Comparison of ENCODE assay signal across 8 mouse cellular contexts in the genomic region with DNA sequence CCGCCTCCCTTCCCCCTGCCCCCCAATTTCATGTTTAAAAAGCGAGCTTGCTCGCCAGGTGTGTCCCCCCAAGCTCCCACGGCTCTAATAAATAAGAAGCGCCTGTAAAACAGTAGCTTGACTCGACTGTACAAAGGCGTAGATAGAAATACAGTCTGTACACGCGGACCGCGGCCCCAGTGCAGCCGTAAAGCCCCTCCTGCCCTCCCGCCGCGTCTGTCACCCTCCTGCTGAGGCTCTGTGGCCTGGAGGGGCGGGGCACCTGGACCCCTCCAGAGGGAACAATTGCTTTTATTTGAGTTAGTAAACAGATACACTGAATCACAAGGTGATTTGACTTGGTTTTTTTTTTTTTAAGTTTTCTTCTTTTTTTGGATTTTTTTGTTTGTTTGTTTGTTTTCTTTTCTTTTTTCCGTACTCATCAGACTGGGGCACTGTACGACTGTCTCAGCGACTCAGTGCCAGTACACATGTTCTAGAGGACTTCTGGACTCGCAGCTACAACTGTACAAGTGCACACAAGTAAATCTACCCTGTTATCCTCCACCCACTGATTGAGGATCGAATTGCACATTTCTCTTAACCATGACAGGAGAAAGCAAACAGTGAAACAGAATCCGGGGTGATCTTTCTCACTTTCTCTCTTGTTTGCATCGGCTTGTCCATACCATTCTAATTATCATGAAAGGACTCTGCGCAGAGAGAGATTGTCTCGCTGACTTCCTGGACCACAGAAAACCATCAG.
DNase-seq lines count a peak whose midpoint lies in the region; ATAC-seq and TF ChIP-seq lines count a peak whose summit lies in the region.

No protein-coding gene starts in this region.

- peak overlapping the region; percentile 43 for H3K4me3 ChIP-seq in lung, embryonic 14.5 days (ENCODE audit: low read depth, low read length)
- H3K4me3 ChIP-seq in embryonic facial prominence, embryonic 15.5 days (replicated peaks), result peak overlapping the region; percentile 40
- peak overlapping the region; percentile 30 for H3K4me3 ChIP-seq in neural tube, embryonic 13.5 days

- no peaks in the 10 kb centered on the region; the same call in 1 of the 2 replicates for H3K4me1 ChIP-seq in lung, embryonic 14.5 days (ENCODE audit: insufficient read depth)
- H3K4me1 ChIP-seq in embryonic facial prominence, embryonic 15.5 days, result peaks cover 30% of the 10 kb centered on the region
- H3K4me1 ChIP-seq in neural tube, embryonic 13.5 days (replicated peaks), result peaks cover 27% of the 10 kb centered on the region

- 0 out of 2 replicates have a peak overlapping the region, but pooled peaks have one; percentile 43 for H3K9ac ChIP-seq in lung, embryonic 14.5 days
- peak overlapping the region; percentile 13; the same call in 1 of the 2 replicates for H3K9ac ChIP-seq in embryonic facial prominence, embryonic 15.5 days
- peak overlapping the region; percentile 43; the same call in 1 of the 2 replicates for H3K9ac ChIP-seq in neural tube, embryonic 13.5 days

- WGBS in lung, embryonic 14.5 days, result 2% methylated on average over 25 of the region's 25 CpGs
- WGBS in embryonic facial prominence, embryonic 15.5 days, result 2% methylated on average over 25 of the region's 25 CpGs
- WGBS in neural tube, embryonic 13.5 days, result 5% methylated on average over 25 of the region's 25 CpGs

- H3K4me2 ChIP-seq in lung, embryonic 14.5 days, result peak overlapping the region; percentile 90
- peak overlapping the region; percentile 84 for H3K4me2 ChIP-seq in embryonic facial prominence, embryonic 15.5 days (replicated peaks)
- peak overlapping the region; percentile 60 for H3K4me2 ChIP-seq in neural tube, embryonic 13.5 days

- ATAC-seq in lung, embryonic 14.5 days (ENCODE audit: insufficient read depth), result 0 out of 2 replicates have a peak, but pooled peaks have one; percentile 35
- ATAC-seq in embryonic facial prominence, embryonic 15.5 days (ENCODE audit: insufficient number of reproducible peaks, low FRiP score, low TSS enrichment, low read depth), result peak; percentile 66
- 0 out of 2 replicates have a peak, but pooled peaks have one; percentile 41 for ATAC-seq in neural tube, embryonic 13.5 days (ENCODE audit: low read depth)
- ATAC-seq in granulocyte monocyte progenitor cell, adult 5-6 weeks (replicated peaks; ENCODE audit: poor library complexity, severe bottlenecking), result no peak

- no peak for TF ChIP-seq CTCF in lung, embryonic 14.5 days (IDR thresholded peaks at IDR 0.05; ENCODE audit: low read depth)

- H3K27me3 ChIP-seq in lung, embryonic 14.5 days (ENCODE audit: insufficient read depth, low read length), result no peaks in the 10 kb centered on the region
- no peaks in the 10 kb centered on the region for H3K27me3 ChIP-seq in embryonic facial prominence, embryonic 15.5 days
- no peaks in the 10 kb centered on the region for H3K27me3 ChIP-seq in neural tube, embryonic 13.5 days

- H3K36me3 ChIP-seq in lung, embryonic 14.5 days (ENCODE audit: insufficient read depth), result no peaks in the 10 kb centered on the region
- no peaks in the 10 kb centered on the region for H3K36me3 ChIP-seq in embryonic facial prominence, embryonic 15.5 days
- H3K36me3 ChIP-seq in neural tube, embryonic 13.5 days, result 0 out of 2 replicates have a peak, but pooled peaks cover 9% of the 10 kb centered on the region

- peak; percentile 34 for DNase-seq in lung, embryonic 14.5 days
- DNase-seq in lung, postnatal 4 days, result no peak
- DNase-seq in kidney, postnatal 4 days, result peak; percentile 43 to 44
- no peak for DNase-seq in gastrocnemius, adult 8-10 months (ENCODE audit: low spot score in 2 of 2)
- DNase-seq in right cerebral cortex, postnatal 25 days, result no peak

- no peaks in the 10 kb centered on the region for H3K9me3 ChIP-seq in lung, embryonic 14.5 days (ENCODE audit: low read depth, low read length)
- no peaks in the 10 kb centered on the region for H3K9me3 ChIP-seq in embryonic facial prominence, embryonic 15.5 days (replicated peaks)
- H3K9me3 ChIP-seq in neural tube, embryonic 13.5 days, result no peaks in the 10 kb centered on the region

- no peak overlapping the region for H3K27ac ChIP-seq in lung, embryonic 14.5 days (ENCODE audit: low read depth)
- peak overlapping the region; percentile 60; the same call in 1 of the 2 replicates for H3K27ac ChIP-seq in embryonic facial prominence, embryonic 15.5 days (replicated peaks)
- H3K27ac ChIP-seq in neural tube, embryonic 13.5 days (replicated peaks), result no peak overlapping the region

Comparison
In these comparisons a context has a peak if more than half of its experiments do, and no peak if none do; other contexts are left out.
1. DNase-seq: peak in lung, embryonic 14.5 days (single experiment) and kidney, postnatal 4 days (2 of 2); none in lung, postnatal 4 days (0 of 2), gastrocnemius, adult 8-10 months (0 of 2) and right cerebral cortex, postnatal 25 days (single experiment).
2. Peak in every context shown above with its lines, with median percentiles within 50 percentile points of each other: H3K4me2 ChIP-seq, H3K4me3 ChIP-seq and H3K9ac ChIP-seq.